Mouse (Mus musculus) cerebellum, adult 11 months (tissue): ENCODE results near the gene Urgcp.
A peak's percentile ranks its signal among the peaks of the same experiment; 100 is the strongest.

ENCODE experiments used
- DNase-seq: peaks from one replicate; pipeline ENCODE4 v3.0.0; 2022

Urgcp gene

DNA sequence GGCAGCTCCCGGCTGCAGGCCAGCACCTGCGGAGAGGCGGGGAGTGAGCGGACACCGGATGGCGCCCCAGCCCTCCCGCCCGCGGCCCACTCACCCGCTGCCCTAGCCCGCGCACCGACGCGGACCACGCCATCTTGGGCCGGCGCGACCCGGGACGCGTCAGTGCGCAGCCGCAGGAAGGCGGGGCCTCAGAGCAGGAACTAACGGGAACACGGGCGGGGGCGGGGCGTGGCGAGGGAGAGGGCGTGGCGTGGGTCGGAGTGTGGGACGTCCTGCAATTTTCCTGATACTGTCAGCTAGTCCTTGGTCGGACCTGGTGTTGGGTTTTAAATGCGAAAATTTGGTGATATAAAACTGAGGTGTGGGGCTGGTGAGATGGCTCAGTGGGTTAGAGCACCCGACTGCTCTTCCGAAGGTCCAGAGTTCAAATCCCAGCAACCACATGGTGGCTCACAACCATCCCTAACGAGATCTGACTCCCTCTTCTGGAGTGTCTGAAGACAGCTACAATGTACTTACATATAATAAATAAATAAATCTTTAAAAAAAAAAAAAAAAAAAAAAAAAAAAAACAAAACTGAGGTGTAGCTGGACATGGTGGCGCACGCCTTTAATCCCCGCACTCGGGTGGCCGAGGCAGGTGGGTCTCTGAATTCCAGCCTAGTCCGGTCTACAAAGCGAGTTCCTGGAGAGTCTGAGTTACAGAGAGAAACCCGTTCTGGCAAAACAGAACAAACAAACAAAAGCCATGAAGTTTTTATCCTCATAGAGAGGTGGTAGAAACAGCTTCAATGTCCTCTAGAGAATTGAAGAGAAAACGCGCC lies 54.4 kb downstream of the Urgcp start:
- peak; percentile 88 for DNase-seq

DNA sequence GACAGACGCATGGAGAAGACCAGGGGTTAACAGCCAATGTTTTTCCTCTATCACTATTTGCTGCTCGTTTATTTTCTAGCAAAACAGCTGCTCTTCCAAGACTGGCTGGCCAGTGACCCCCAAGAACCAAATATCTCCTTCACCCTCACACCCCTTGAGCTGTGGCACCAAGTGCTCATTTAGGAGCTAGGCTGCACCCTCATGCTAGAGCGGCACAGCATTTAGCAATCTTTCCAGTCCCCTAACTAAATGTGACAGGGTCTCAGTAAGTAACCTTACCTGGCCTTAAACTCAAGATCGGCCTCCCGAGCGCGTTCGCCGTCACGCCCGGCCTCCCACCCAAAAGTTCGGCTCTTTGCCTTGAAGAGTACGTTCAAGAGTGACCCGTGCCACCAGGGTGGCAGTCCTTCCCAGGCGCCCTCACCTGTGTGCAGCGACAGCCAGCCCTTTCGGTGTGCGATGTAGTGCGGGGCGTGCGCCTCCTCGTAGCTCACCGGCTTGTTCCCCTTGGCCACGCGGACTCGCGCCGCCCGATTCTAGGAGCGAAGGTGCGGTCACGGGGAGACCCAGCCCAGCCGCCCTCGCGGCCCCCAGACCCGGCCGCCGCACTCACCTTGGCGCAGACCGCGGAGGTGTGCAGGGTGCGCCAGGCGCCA lies 55.2 kb downstream of the Urgcp start:
- no peak for DNase-seq

DNA sequence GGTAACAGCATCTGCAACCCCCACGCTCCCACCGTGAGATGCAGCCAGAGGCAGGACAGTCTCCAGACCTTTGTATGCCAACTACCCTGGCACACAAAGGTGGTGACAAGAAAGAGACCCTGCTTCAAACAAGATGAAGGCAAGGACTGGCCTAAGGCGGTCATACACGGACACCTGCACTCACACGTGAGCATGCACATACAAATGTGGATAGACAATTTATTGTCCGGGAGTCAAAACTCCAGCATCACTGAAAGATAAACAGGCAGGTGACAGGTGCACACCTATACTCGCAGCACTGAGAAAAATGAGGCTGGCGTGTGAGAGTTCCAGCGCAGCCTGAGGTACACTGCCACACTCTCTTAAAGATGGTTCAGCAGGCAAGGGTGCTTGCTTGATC lies 56.2 kb downstream of the Urgcp start:
- DNase-seq = no peak

DNA sequence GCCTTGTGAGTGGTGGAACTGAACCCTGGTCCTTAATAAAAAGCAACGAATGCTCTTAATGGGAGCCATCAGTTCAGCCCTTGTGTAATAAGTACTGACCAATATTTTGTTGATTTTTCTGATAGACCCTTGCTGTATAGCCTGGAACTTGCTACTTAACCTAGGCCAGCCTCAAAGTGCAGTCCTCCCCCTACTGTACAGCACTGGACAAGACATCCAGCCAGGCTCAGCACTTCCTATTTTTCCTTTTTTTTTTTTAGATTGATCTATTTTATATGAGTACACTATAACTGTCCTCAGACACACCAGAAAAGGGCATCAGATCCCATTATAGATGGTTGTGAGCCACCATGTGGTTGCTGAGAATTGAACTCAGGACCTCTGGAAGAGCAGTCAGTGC lies 58.8 kb downstream of the Urgcp start:
- no peak for DNase-seq

- no peak for DNase-seq
Observed at GRCm38 (mm10) chr11:5702957-5703332, 59.2 kb downstream of the Urgcp start.

DNA sequence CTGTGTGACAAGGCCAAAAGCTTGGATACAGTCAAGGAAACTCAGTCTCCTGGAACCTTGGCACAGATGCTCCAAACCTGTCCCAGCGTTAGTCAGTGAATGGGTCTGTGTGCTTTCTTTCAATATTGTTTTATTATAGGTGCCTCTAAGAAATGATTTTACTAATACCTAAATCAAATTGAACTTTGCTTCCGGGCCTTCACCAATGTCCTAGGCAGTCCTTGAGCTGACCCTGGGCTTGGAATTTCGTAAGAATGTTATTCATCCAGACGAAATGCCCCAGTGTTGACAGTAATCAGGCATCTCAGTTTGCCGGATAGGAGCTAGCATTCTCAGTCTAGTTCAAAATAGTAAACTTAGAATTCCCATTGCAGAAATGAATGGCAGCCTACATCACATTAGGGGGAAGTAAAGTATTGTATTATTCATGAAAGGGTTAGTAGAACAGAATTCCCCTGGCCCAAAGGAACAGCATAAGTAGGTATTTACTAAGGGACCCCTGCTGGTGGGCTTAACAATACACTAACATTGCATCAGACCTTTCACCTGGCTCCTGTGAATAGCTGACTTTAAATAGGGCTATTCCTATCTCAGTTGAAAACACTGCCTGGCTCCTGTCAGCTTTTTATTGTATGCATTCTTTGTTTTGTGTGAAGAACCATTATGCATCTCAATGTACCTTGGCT lies 59.8 kb downstream of the Urgcp start:
- DNase-seq = no peak

DNA sequence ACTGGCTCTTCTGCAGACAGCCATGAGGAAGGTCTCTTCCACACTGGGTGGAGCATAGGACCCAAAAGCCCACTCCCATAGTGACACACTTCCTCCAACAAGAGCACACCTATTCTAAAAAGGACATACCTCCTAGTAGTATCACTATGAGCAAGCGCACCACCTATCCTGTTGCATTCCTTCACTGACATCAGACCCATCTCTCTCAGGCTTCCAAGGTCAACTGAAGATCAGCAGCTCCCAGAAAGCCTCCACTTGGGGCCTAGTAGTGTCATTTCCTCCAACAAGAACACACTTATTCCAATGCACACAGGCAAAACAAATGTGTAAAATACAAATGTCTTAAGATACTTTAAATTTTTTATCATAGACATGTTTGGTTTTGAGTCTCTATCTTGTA lies 60.4 kb downstream of the Urgcp start:
- no peak for DNase-seq

DNA sequence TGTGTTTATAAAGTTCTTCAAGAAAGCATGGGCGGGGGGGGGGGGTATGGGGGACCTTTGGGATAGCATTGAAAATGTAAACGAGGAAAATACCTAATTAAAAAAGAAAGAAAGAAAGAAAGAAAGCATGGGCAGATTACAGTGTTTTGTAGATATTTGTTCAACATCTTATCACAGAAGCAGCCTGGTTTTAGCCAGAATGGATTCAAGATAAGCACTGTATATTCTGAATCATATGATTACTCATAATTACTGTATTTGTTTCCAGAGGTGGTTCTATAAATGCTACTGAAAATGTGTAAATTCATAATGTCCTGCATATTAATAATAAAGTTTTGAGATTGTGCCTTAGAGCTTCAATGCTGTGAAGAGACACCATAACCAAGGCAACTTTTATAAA lies 60.9 kb downstream of the Urgcp start:
- DNase-seq = no peak

DNA sequence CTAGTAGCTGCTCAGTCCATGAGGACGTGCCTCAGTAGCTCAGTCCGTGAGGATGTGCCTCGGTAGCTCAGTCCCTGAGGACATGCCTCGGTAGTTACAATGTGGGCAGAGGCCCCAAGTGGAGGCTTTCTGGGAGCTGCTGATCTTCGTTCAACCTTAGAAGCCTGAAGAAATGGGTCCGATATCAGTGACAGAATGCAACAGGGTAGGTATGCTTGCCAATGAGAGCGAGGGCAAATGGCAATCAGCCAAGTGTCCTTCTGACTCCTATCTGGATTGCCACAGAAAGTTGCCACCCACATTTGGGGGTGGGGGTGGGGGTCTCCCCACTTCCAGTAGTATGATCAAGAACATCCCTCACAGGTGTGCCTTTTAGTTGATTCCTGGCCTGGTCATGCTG lies 61.4 kb downstream of the Urgcp start:
- DNase-seq = no peak

DNA sequence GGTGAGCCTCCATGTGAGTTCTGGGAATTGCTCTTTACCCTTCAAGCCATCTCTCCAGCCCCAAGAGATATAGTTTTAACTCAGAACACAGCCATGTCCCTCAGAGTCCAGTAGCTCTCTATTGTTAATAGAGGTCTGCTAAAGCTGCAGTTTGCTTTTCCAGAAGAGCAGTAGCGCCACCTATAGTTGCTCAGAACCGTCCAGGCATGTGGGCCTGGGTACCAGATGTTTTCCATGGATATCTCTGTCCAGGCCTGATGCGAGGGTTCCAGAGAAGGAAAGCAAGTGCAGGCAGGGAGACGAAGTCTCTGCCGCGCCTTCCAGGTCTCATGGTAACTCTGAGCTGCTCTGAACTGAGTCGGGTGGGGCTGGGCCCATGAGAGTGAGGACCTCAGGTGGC lies 70.4 kb downstream of the Urgcp start:
- DNase-seq = no peak

DNA sequence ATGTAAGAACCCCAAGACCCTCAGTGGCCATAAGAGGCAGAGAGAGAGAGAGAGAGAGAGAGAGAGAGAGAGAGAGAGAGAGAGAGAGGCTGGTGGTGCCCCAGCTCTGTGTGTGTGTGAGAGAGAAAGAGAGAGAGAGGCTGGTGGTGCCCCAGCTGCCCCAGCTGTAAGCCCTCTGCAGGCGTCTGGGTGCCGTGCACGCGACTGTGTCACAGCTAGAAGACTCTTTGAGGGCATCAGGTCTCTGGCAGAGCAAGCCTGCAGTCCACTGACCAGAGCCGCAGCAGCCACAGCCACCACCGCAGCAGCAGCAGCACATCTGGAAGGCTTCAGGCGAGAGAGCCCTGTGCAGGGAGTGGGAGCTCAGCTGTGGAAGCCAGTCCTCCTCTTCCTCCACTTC lies 77.9 kb downstream of the Urgcp start:
- no peak for DNase-seq

DNA sequence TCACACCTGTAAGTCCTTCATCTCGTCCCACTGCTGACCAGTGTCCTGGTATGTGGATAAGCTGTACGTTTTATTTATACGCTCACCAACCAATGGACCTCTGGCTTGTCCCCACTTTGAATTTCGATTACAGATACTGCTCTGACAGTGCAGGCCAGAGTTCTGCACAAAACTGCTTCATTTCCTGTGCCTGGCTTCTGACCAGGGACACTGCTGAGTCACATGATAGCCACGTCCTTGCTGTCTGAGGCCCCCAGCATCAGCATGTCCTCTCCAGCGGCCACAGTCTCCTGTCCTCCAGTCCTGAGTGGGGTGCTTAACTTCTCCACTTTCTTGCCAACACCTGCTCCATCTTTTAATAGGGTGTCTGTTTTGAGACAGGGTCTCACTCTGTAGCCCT lies 79.6 kb downstream of the Urgcp start:
- DNase-seq = no peak
